Mouse (Mus musculus): ENCODE data around the gene Nfkbie. TPM values are rescaled to one million over a fixed set of nuclear protein-coding genes. Genes with fewer than 3 reads are reported as not detected.

Gene Nfkbie
- polyA plus RNA-seq, 1 experiment, result 5.8 TPM

DNA sequence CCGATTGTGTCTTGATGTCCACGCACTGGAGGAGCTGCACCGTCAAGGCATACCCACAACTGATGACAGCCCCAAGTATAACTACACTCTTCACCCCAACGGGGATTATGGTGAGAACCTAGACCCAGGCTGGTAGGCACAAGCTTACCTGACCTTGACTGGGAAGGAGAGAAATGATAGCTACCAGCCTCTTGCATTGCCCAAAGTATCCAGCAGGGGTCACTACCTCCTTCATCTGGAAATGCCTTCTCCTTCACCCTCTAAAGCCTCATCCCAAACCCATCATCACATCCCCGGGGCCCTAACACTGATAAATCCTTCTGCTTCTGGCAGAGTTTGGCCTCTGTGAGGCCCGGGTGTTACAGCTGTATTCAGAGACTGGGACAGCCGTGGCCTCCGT, 39.0 kb upstream of the Nfkbie start:
- Histone ChIP-seq H3K4me3 (ENCODE audit: insufficient read depth, low read depth, low read length) (no peak overlapping the region), H3K4me1 (ENCODE audit: control insufficient read depth, insufficient read depth, low read length) (no peaks in the 10 kb centered on the region), H3K36me3 (ENCODE audit: control insufficient read depth, insufficient read depth, low read length) (no peaks in the 10 kb centered on the region), H3K27ac (ENCODE audit: insufficient read depth, low read depth, low read length) (no peak overlapping the region), H3K27me3 (replicated peaks; ENCODE audit: control insufficient read depth, insufficient read depth, low read length) (no peaks in the 10 kb centered on the region)
- WGBS, result 39% methylated on average over 8 of the region's 8 CpGs
- DNase-seq, result peak; percentile 73
- peak; percentile 81 for TF ChIP-seq CTCF (conservative IDR thresholded peaks at IDR 0.05; ENCODE audit: insufficient read depth, insufficient read length, low read depth, low read length)
- TF ChIP-seq POLR2A (IDR thresholded peaks at IDR 0.05; ENCODE audit: low read depth, low read length), result no peak

DNA sequence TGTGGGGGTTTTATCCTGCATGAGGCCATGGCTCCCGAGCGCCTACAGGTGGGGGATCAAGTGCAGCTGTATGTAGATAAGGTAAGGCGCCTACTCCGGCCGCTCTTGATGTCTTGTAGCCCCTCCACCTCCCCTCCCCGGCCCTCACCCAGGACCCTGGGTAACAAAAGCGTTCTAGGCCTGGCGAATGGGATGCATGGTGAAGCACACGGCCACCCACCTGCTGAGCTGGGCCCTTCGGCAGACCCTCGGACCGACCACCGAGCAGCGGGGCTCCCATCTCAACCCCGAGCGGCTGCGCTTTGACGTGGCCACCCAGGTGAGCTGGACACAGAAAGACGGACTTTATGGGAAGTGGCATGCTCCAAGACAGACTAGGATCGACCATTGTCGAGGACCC, 38.4 kb upstream of the Nfkbie start:
- TF ChIP-seq CTCF (conservative IDR thresholded peaks at IDR 0.05; ENCODE audit: insufficient read depth, insufficient read length, low read depth, low read length) (no peak), POLR2A (IDR thresholded peaks at IDR 0.05; ENCODE audit: low read depth, low read length) (no peak)
- Histone ChIP-seq H3K4me1 (ENCODE audit: control insufficient read depth, insufficient read depth, low read length) (no peaks in the 10 kb centered on the region), H3K4me3 (ENCODE audit: insufficient read depth, low read depth, low read length) (no peak overlapping the region), H3K36me3 (ENCODE audit: control insufficient read depth, insufficient read depth, low read length) (no peaks in the 10 kb centered on the region), H3K27ac (ENCODE audit: insufficient read depth, low read depth, low read length) (no peak overlapping the region), H3K27me3 (replicated peaks; ENCODE audit: control insufficient read depth, insufficient read depth, low read length) (no peaks in the 10 kb centered on the region)
- DNase-seq, result no peak
- 95% methylated on average over 21 of the region's 21 CpGs for WGBS

DNA sequence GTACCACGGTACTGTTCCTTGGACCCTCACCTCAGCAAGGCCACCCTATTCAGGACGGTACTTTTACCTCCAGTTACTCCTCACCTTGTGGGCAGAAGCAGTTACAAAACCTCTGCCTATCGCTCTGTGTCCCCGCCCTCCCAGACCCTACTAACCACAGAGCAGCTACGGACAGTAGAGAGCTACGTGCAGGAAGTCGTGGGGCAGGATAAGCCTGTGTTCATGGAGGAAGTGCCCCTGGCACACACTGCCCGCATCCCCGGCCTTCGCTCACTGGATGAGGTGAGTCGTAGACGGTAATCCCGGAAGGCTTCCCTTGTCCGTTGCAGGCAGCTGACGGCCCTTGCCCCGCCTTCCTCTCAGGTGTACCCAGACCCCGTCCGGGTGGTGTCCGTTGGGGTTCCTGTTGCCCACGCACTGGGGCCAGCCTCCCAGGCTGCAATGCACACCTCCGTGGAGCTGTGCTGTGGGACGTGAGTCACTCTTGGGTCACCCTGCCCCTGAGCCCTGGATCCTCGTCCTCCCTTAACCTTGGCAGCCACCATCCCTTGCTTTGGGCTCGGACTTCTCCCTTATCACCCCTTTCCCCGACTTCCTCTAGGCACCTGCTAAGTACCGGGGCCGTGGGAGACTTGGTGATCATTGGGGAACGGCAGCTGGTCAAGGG, 37.8 kb upstream of the Nfkbie start:
- TF ChIP-seq CTCF (conservative IDR thresholded peaks at IDR 0.05; ENCODE audit: insufficient read depth, insufficient read length, low read depth, low read length) (no peak), POLR2A (IDR thresholded peaks at IDR 0.05; ENCODE audit: low read depth, low read length) (no peak)
- no peak for DNase-seq
- no peak overlapping the region for H3K27ac ChIP-seq (ENCODE audit: insufficient read depth, low read depth, low read length)
- WGBS, result 93% methylated on average over 28 of the region's 28 CpGs
- H3K36me3 ChIP-seq (ENCODE audit: control insufficient read depth, insufficient read depth, low read length), result no peaks in the 10 kb centered on the region
- no peaks in the 10 kb centered on the region for H3K27me3 ChIP-seq (replicated peaks; ENCODE audit: control insufficient read depth, insufficient read depth, low read length)
- H3K4me3 ChIP-seq (ENCODE audit: insufficient read depth, low read depth, low read length), result no peak overlapping the region
- no peaks in the 10 kb centered on the region for H3K4me1 ChIP-seq (ENCODE audit: control insufficient read depth, insufficient read depth, low read length)

DNA sequence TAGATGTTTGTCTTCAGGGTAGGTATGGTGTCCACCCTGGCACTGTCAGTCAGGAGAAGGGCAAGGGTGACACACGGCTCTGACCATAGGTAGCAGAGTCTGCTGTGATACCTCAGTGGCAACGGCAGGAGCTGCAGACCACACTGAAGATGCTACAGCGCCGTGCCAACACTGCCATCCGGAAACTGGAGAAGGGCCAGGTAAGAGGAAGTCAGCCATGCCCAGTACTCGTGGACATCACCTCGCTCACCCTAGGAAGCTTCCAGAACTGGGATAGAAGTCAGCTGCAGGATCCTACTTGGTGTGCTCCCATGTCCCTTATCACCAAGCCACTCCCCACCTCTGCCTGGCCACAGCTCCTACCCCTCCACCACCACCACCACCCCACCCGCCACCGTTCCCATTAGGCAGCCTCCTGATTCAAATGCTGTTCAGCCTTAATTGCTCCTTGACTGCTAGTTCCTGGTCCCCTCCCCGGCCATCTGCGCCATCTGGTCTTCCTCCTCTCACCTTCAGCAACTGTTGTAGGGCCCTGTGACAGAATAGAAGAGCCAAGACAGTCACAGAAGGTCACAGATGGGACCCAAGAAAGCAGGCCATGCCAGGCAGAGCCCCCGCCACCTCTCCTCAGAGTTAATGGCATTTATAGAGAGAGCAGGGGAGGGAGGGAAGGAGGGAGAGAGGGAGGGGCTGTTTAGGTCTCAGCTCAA, 36.6 kb upstream of the Nfkbie start:
- H3K4me3 ChIP-seq (ENCODE audit: insufficient read depth, low read depth, low read length), result no peak overlapping the region
- H3K27ac ChIP-seq (ENCODE audit: insufficient read depth, low read depth, low read length), result no peak overlapping the region
- no peak for DNase-seq
- H3K36me3 ChIP-seq (ENCODE audit: control insufficient read depth, insufficient read depth, low read length), result no peaks in the 10 kb centered on the region
- no peak for TF ChIP-seq CTCF (conservative IDR thresholded peaks at IDR 0.05; ENCODE audit: insufficient read depth, insufficient read length, low read depth, low read length)
- no peak for TF ChIP-seq POLR2A (IDR thresholded peaks at IDR 0.05; ENCODE audit: low read depth, low read length)
- WGBS, result 78% methylated on average over 12 of the region's 12 CpGs
- H3K27me3 ChIP-seq (replicated peaks; ENCODE audit: control insufficient read depth, insufficient read depth, low read length), result no peaks in the 10 kb centered on the region
- no peaks in the 10 kb centered on the region for H3K4me1 ChIP-seq (ENCODE audit: control insufficient read depth, insufficient read depth, low read length)

GRCm38 (mm10) chr17:45520136-45520535, 35.4 kb upstream of the Nfkbie start:
- Histone ChIP-seq H3K4me3 (ENCODE audit: insufficient read depth, low read depth, low read length) (no peak overlapping the region), H3K27ac (ENCODE audit: insufficient read depth, low read depth, low read length) (no peak overlapping the region), H3K27me3 (replicated peaks; ENCODE audit: control insufficient read depth, insufficient read depth, low read length) (no peaks in the 10 kb centered on the region), H3K4me1 (ENCODE audit: control insufficient read depth, insufficient read depth, low read length) (no peaks in the 10 kb centered on the region), H3K36me3 (ENCODE audit: control insufficient read depth, insufficient read depth, low read length) (no peaks in the 10 kb centered on the region)
- WGBS, result 82% methylated on average over 11 of the region's 11 CpGs
- TF ChIP-seq POLR2A (IDR thresholded peaks at IDR 0.05; ENCODE audit: low read depth, low read length) (no peak), CTCF (conservative IDR thresholded peaks at IDR 0.05; ENCODE audit: insufficient read depth, insufficient read length, low read depth, low read length) (no peak)
- no peak for DNase-seq

DNA sequence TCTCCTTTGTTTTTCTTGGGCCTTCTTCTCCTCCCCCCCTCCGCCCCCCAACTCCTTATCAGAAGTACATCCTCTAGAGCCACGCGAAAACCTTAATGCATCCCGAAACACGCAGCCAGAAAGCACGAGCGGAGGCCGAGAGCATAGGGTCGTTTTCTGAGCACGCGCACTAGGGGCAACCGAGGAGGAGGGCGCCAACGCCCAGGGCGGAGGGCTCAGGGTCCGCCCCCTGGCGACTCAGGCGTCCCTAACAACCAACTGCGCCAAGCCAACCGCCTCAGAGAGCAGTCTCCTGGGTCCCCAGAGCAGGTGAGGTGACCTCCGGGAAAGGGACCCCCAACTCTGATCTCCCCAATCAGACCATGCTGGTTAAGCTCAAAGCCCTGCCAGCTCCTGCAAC, 32.2 kb upstream of the Nfkbie start, which contains the start of gene Tcte1:
Gene Tcte1 (plus strand): TSS at position 172 of the 400 bp plus-strand sequence.
- no peak for DNase-seq
- Histone ChIP-seq H3K36me3 (ENCODE audit: control insufficient read depth, insufficient read depth, low read length) (no peaks in the 10 kb centered on the region), H3K4me1 (ENCODE audit: control insufficient read depth, insufficient read depth, low read length) (no peaks in the 10 kb centered on the region), H3K27ac (ENCODE audit: insufficient read depth, low read depth, low read length) (no peak within 1 kb of the TSS), H3K4me3 (ENCODE audit: insufficient read depth, low read depth, low read length) (no peak within 1 kb of the TSS), H3K27me3 (replicated peaks; ENCODE audit: control insufficient read depth, insufficient read depth, low read length) (no peaks in the 10 kb centered on the region)
- 5% methylated on average over 21 of the region's 21 CpGs for WGBS
- TF ChIP-seq CTCF (conservative IDR thresholded peaks at IDR 0.05; ENCODE audit: insufficient read depth, insufficient read length, low read depth, low read length) (no peak), POLR2A (IDR thresholded peaks at IDR 0.05; ENCODE audit: low read depth, low read length) (no peak)

DNA sequence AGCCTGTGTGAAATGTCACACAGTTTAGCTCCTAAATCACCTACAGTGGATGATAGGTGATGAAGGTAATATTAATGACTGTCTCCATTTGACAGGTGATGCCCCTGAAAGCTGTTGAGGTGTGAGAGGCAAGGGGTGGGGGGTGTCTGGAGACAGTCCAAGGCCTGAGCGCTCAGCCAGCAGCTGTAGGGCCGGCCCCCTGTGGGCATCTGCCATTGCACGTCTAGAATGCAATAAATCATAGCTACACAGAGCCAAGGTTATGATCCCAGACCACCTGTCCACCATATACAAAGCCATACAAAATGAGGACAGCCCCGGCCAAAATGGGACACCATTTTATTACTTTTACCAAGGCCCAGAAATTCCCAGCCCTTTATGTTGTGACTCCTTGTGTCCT, 30.5 kb upstream of the Nfkbie start:
- 78% methylated on average over 4 of the region's 4 CpGs for WGBS
- Histone ChIP-seq H3K27ac (ENCODE audit: insufficient read depth, low read depth, low read length) (no peak overlapping the region), H3K4me1 (ENCODE audit: control insufficient read depth, insufficient read depth, low read length) (no peaks in the 10 kb centered on the region), H3K27me3 (replicated peaks; ENCODE audit: control insufficient read depth, insufficient read depth, low read length) (no peaks in the 10 kb centered on the region), H3K36me3 (ENCODE audit: control insufficient read depth, insufficient read depth, low read length) (no peaks in the 10 kb centered on the region), H3K4me3 (ENCODE audit: insufficient read depth, low read depth, low read length) (no peak overlapping the region)
- DNase-seq, result no peak
- TF ChIP-seq CTCF (conservative IDR thresholded peaks at IDR 0.05; ENCODE audit: insufficient read depth, insufficient read length, low read depth, low read length) (no peak), POLR2A (IDR thresholded peaks at IDR 0.05; ENCODE audit: low read depth, low read length) (no peak)
